Mouse (Mus musculus) layer of hippocampus, postnatal 14 days (tissue): ENCODE data around the gene Pir. TPM values are rescaled to one million over a fixed set of nuclear protein-coding genes. Genes with fewer than 3 reads are reported as not detected.

Experiments
- DNase-seq, 2 experiments: peaks; one replicate each; pipeline ENCODE4 v3.0.0; 2021 to 2022; ENCODE audit warnings: low spot score in 2 of 2, mixed read lengths in 1 of 2
- total RNA-seq, 2 experiments: library from RNA; stranded (reverse); gene quantifications; 2 replicates each; pipeline ENCODE4 v1.2.3; 2021

Gene Pir
- total RNA-seq, 2 experiments from 2014 or later: 3.2 to 5.3 TPM

DNA sequence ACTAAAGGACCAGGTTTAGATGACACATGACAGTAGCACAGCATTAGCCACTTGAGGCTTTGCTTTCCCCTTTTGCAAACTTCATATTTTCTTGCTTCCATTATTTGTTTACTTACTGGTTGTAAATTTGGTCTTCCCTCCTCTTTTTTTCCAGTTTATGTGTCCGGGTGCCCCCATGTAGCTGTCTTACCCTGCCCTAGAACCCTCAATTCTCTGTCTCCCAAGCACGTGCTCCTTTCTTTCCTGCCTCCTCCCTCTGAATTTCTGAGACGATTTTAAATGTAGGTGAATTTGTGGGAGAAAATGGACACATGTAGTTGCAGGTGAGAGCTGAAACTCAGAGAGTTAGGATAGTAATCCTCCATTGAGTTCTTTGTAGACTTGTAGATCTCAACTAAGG is 151.3 kb downstream of the Pir start:
- no peak for DNase-seq

Other genes starting within 250 kb of the Pir start
- 1 to 10 TPM; 3.0 to 3.6 TPM for gene Car5b, start 241.4 kb upstream of the Pir start, total RNA-seq
- gene Siah1b, start 192.9 kb upstream of the Pir start, total RNA-seq: 10 to 100 TPM; 10.5 to 13.6 TPM
- not detected for gene Cltrn, start 180.5 kb upstream of the Pir start, total RNA-seq
- 1 to 10 TPM; 1.4 to 1.8 TPM for gene Ace2, start 130.0 kb upstream of the Pir start, total RNA-seq
- gene Bmx, start 11.2 kb upstream of the Pir start, total RNA-seq: 1 to 10 TPM; 1.0 to 1.4 TPM
- gene Vegfd, start 104.0 kb downstream of the Pir start, total RNA-seq: 1 to 10 TPM; 2.7 to 2.9 TPM
- gene Piga, start 150.4 kb downstream of the Pir start, total RNA-seq: 1 to 10 TPM; 7.7 to 8.7 TPM
- gene Asb11, start 167.6 kb downstream of the Pir start, total RNA-seq: 1 to 10 TPM in 1 of 2 experiments, under 1 TPM in 1; 0.58 to 1.6 TPM
- gene Asb9, start 237.0 kb downstream of the Pir start, total RNA-seq: not detected